Mouse (Mus musculus) hindbrain, postnatal 0 days (tissue): ENCODE measurements at regions not wholly inside any gene's neighbourhood (a gene's known extent, or its start where the extent isn't known, plus 50 kb on each side); places are given as distances from the start of the nearest gene placed in this dataset.

ENCODE experiments used
- ATAC-seq: fragments of 200-750 bp; cut with Nextera tagmentation; 2 replicates; pipeline ENCODE4 v1.8.0; 2017; ENCODE audit warnings: mild to moderate bottlenecking, moderate TSS enrichment, moderate library complexity
- DNase-seq: peaks from one replicate; pipeline ENCODE4 v3.0.0-alpha.2; 2015; ENCODE audit warnings: low spot score
- H3K27ac ChIP-seq: fragments of 300-500 bp; sonication (generic); 2 replicates; pipeline ENCODE4 v1.5.1; 2014; ENCODE audit warnings: mild to moderate bottlenecking
- H3K27me3 ChIP-seq: fragments of 300-500 bp; sonication (generic); 2 replicates; pipeline ENCODE4 v1.6.1; 2014; ENCODE audit warnings: low read length, mixed read lengths; ENCODE audit not compliant: insufficient read depth
- H3K36me3 ChIP-seq: fragments of 300-500 bp; sonication (generic); 2 replicates; pipeline ENCODE4 v1.6.1; 2014; ENCODE audit warnings: low read length, mixed read lengths; ENCODE audit not compliant: insufficient read depth
- H3K4me1 ChIP-seq: fragments of 300-500 bp; sonication (generic); 2 replicates; pipeline ENCODE4 v1.6.1; 2014; ENCODE audit warnings: antibody characterized with exemption, low read length, mixed read lengths; ENCODE audit not compliant: insufficient read depth
- H3K4me2 ChIP-seq: fragments of 300-500 bp; sonication (generic); 2 replicates; pipeline ENCODE4 v1.6.1; 2014; ENCODE audit warnings: low read depth, mild to moderate bottlenecking, low read length, moderate library complexity, mixed read lengths
- H3K4me3 ChIP-seq: fragments of 300-500 bp; sonication (generic); 2 replicates; pipeline ENCODE4 v1.5.1; 2014; ENCODE audit warnings: low read length
- H3K9ac ChIP-seq: fragments of 300-500 bp; sonication (generic); replicated peaks from 2 replicates; pipeline ENCODE4 v1.6.1; 2014; ENCODE audit warnings: mild to moderate bottlenecking, low read length, moderate library complexity, mixed read lengths
- H3K9me3 ChIP-seq: fragments of 300-500 bp; sonication (generic); 2 replicates; pipeline ENCODE4 v1.6.1; 2016; ENCODE audit warnings: low read length, mixed read lengths
- CTCF ChIP-seq: IDR thresholded peaks from 2 replicates; pipeline ENCODE4 v1.5.1; 2016; ENCODE audit warnings: antibody characterized with exemption, control low read depth, low read depth
- WGBS: fragments of 180-500 bp; shearing (Covaris S2); extraction: QIAGEN DNeasy Blood & Tissue Kit; methylation state at CpG from one replicate; pipeline ENCODE4 v1.1.7; 2014; 5-methylcytosine and 5-hydroxymethylcytosine counted together

DNA sequence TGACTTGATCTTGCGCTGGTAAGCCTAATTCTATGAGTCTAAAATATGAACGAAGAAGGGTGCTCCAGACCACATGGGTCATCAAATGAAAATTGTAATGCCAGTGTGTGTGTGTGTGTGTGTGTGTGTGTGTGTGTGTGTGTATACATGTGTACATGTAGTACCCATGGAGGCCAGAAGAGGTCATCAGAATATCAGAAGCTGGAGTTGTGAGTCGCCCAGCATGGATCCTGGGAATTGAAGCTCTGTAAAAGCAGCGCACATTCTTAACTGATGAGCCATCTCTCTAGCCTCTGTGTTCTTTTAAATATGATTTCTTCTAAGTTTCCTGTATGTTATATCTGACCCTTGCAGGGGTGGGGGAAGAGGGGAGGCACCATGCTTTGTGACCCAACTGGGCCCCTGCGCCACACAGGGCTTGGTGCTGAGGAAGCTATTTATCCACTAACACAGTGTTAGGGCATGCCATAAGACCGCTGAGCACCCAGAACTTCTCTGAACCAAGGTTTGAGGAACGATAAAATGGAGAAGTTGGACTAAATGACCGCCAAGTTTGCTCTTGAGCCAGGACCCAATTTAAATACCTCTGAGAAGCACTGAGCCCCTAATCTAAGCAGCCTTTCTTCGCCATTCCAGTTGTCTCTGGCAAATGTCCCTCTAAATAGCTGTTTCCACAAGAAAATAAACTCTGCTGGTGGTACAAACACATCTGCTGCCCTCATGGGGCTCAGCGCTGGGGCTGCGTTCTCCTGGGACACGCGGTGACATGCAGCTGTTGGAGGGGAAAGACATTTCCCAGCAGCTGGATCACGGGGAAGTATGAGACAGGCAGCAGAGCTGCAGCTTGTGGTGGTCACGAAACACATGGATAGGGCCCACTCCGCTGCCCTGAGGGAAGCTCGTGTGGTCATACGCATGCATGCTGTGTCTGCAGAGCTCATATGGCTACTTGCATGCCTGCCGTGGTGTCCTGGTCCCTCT, 59.6 kb upstream of the Otos start:
- H3K4me1 ChIP-seq: no peaks in the 10 kb centered on the region
- TF ChIP-seq CTCF: peak; percentile 61
- no peak overlapping the region for H3K9ac ChIP-seq
- DNase-seq (peak; percentile 66), ATAC-seq (no peak)
- WGBS: 90% methylated on average over 19 of the region's 19 CpGs
- no peaks in the 10 kb centered on the region for H3K27me3 ChIP-seq
- no peak overlapping the region for H3K4me3 ChIP-seq
- H3K27ac ChIP-seq: no peak overlapping the region
- no peaks in the 10 kb centered on the region for H3K36me3 ChIP-seq
- no peak overlapping the region for H3K4me2 ChIP-seq
- H3K9me3 ChIP-seq: no peaks in the 10 kb centered on the region

- TF ChIP-seq CTCF: no peak
- 70% methylated on average over 2 of the region's 2 CpGs for WGBS
- H3K4me2 ChIP-seq: no peak overlapping the region
These were observed 58.8 kb upstream of the Otos start for GRCm38 (mm10) chr1:92707441-92707840.

GRCm38 (mm10) chr1:92703903-92704302, 55.3 kb upstream of the Otos start:
- Histone ChIP-seq H3K27ac (no peak overlapping the region), H3K4me2 (no peak overlapping the region), H3K4me1 (peaks cover 7% of the 10 kb centered on the region), H3K4me3 (no peak overlapping the region), H3K27me3 (no peaks in the 10 kb centered on the region), H3K9me3 (no peaks in the 10 kb centered on the region), H3K9ac (no peak overlapping the region), H3K36me3 (no peaks in the 10 kb centered on the region)
- no peak for TF ChIP-seq CTCF
- ATAC-seq: no peak
- WGBS: 80% methylated on average over 12 of the region's 12 CpGs
- DNase-seq: no peak

More at GRCm38 (mm10) chr1:92707441-92707840, 58.8 kb upstream of the Otos start:
- Histone ChIP-seq H3K4me3 (no peak overlapping the region), H3K4me1 (no peaks in the 10 kb centered on the region), H3K9me3 (no peaks in the 10 kb centered on the region), H3K27me3 (no peaks in the 10 kb centered on the region), H3K27ac (no peak overlapping the region), H3K36me3 (no peaks in the 10 kb centered on the region), H3K9ac (no peak overlapping the region)
- DNase-seq (no peak), ATAC-seq (no peak)

GRCm38 (mm10) chr1:92703270-92703669, 54.6 kb upstream of the Otos start:
- peaks cover 9% of the 10 kb centered on the region for H3K4me1 ChIP-seq
- DNase-seq (no peak), ATAC-seq (peak; percentile 28; the same call in 1 of the 2 replicates)
- H3K4me3 ChIP-seq: no peak overlapping the region
- no peaks in the 10 kb centered on the region for H3K27me3 ChIP-seq
- 76% methylated on average over 3 of the region's 3 CpGs for WGBS
- no peak for TF ChIP-seq CTCF
- H3K36me3 ChIP-seq: no peaks in the 10 kb centered on the region
- no peak overlapping the region for H3K9ac ChIP-seq
- H3K4me2 ChIP-seq: no peak overlapping the region
- H3K27ac ChIP-seq: no peak overlapping the region
- no peaks in the 10 kb centered on the region for H3K9me3 ChIP-seq

DNA sequence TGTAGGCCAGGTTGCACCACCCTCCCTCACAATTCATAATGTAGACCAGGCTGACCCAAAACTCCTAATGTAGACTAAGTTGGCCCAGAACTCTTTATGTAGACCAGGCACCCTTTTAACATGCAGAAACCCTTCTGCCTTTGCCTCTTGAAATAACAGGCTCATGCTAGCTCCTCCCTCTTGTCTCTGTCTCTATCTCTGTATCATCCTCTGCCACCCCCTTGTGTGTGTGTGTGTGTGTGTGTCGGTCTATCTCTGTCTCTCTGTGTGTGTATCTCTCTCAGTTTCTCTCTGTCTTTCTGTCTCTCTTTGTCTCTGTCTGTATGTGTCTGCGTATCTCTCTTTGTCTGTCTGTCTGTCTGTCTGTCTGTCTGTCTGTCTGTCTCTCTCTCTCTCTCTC, 51.5 kb upstream of the Otos start:
- TF ChIP-seq CTCF: no peak
- DNase-seq: no peak
- Histone ChIP-seq H3K27me3 (no peaks in the 10 kb centered on the region), H3K4me2 (no peak overlapping the region), H3K4me1 (peaks cover 9% of the 10 kb centered on the region), H3K9me3 (no peaks in the 10 kb centered on the region), H3K27ac (no peak overlapping the region), H3K4me3 (no peak overlapping the region), H3K36me3 (no peaks in the 10 kb centered on the region), H3K9ac (no peak overlapping the region)
- no peak for ATAC-seq
- WGBS: 87% methylated on average over 2 of the region's 2 CpGs

DNA sequence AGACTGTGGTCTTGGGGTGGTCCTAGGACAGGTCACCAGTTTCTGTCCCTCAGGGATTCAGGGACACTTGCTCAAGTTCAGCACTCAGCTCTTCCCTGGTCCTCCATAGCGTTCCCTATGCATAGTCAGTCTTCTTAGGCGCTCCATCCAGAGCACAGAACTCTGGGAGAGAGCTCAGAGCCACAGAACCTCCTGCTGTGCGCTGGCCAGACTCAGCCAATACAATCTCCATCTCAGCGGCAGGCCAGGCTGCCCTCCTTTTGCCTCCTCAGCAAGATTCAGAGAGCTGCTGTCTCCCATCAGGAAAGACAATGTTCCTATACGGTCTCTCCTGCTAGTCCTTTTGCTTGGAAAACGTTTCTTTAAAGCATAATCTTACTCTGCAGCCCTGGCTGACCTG, 51.1 kb upstream of the Otos start:
- Histone ChIP-seq H3K27me3 (no peaks in the 10 kb centered on the region), H3K27ac (no peak overlapping the region), H3K9ac (no peak overlapping the region), H3K4me2 (no peak overlapping the region), H3K4me1 (peaks cover 9% of the 10 kb centered on the region), H3K36me3 (no peaks in the 10 kb centered on the region), H3K4me3 (no peak overlapping the region), H3K9me3 (no peaks in the 10 kb centered on the region)
- ATAC-seq (no peak), DNase-seq (peak; percentile 54)
- TF ChIP-seq CTCF: no peak
- 15% methylated on average over 6 of the region's 6 CpGs for WGBS

DNA sequence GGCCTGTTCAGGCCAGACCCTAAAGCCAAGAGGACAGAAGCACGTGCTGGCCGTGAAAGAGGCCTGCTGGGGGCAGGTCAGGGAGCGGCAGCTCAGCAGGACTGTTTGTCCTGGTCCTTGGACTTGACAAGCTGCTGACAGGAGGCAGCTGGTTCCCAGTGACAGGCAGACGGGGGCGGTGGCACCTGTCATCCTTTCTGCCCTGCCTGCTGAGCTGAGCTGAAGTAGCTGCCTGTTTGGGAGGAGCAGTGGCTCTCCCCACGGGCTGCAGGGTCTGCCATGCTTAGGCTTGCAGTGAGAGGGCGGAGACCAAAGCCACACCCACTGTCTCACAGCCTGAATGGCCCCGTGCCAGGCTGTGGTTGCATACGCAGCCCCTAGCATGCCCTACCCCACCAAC, 50.4 kb upstream of the Otos start:
- DNase-seq: peak; percentile 78
- H3K4me1 ChIP-seq: peaks cover 9% of the 10 kb centered on the region
- WGBS: 5% methylated on average over 9 of the region's 9 CpGs

More for the DNA sequence above, 50.4 kb upstream of the Otos start:
- Histone ChIP-seq H3K4me2 (0 out of 2 replicates have a peak overlapping the region, but pooled peaks have one; percentile 5), H3K9ac (no peak overlapping the region), H3K36me3 (no peaks in the 10 kb centered on the region), H3K9me3 (no peaks in the 10 kb centered on the region), H3K27ac (no peak overlapping the region), H3K4me3 (no peak overlapping the region), H3K27me3 (no peaks in the 10 kb centered on the region)
- TF ChIP-seq CTCF: no peak; the same call in 1 of the 2 replicates
- peak; percentile 61 for ATAC-seq
